Mouse (Mus musculus) thymus, adult 2 months (tissue): ENCODE data around the gene Prss30.

ENCODE experiments used
- CTCF ChIP-seq: fragments of 200-500 bp; IDR thresholded peaks from 2 replicates; pipeline ENCODE4 v1.5.1; 2012; ENCODE audit warnings: mild to moderate bottlenecking, control low read depth, low read length, moderate library complexity, borderline replicate concordance; ENCODE audit not compliant: control insufficient read depth, poor library complexity, insufficient read depth; ENCODE audit errors: extremely low read depth
- POLR2A ChIP-seq: fragments of 200-500 bp; IDR thresholded peaks from 2 replicates; pipeline ENCODE4 v1.6.1; 2012; ENCODE audit warnings: mild to moderate bottlenecking, low read length, control low read depth, moderate library complexity; ENCODE audit not compliant: control insufficient read depth, poor library complexity, insufficient read depth; ENCODE audit errors: extremely low read depth

DNA sequence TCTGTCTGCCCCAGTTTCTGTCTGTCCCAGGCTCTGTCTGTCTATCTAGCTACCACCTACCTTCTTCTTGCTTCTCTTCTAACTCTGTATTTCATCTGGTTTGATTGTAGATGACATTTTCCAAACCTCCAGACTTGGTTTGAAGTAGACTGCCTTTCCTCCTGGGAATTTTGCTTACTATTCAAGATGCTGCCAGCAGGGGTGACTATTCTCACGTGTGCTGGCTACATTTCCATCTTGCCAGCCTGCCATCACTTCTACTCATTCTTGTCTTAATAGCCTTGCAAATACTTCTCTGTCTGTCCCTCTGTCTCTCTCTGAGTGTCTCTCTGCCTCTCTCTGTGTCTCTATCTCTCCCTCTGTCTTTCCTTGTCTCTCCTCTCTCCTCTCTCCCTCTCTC is 15.1 kb upstream of the Prss30 start:
- TF ChIP-seq CTCF: no peak
- TF ChIP-seq POLR2A: no peak
